Comparison of ENCODE assay signal across 20 mouse cellular contexts in the genomic region with DNA sequence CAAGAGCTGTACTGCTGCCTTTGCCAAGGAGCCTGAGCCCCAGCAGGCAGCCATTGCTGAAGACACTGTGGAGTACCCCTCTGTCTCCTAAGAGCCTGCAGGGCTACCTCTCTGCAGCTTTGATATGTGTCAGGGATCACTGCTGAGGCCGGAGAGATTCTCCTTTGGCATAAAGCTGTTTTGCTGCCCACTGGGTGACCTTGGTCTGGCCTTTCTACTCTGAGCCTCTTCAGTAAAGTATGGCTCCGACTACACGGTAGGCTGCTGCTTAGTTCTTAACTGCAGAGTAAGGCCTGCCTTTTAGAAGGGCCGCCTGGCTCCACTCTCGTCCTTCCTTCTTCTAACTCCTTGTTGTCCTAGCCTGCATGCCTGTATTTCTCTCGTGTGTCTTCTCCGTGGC.
DNase-seq lines count a peak whose midpoint lies in the region; ATAC-seq lines count a peak whose summit lies in the region.
"Had no signal": no experiment of that assay in that cellular context is flagged by ENCODE, and none has a peak within 500 bp of the region (broad histone marks: within the 10 kb centered on the region; RNA-seq: fewer than 3 reads in every experiment).

No protein-coding gene starts in this region.

- peaks cover 18 to 30% of the 10 kb centered on the region in 2 experiments for H3K4me1 ChIP-seq in heart, embryonic 14.5 days (ENCODE audit: control insufficient read depth in 2 of 2, insufficient read depth in 2 of 2, low read length in 2 of 2)
- peaks cover 30% of the 10 kb centered on the region for H3K4me1 ChIP-seq in kidney, embryonic 15.5 days
- peaks cover 39% of the 10 kb centered on the region for H3K4me1 ChIP-seq in stomach, embryonic 16.5 days (ENCODE audit: control insufficient read depth, insufficient read depth, low read length)

- H3K9me3 ChIP-seq in heart, embryonic 14.5 days (ENCODE audit: control insufficient read depth, low read length) = no peaks in the 10 kb centered on the region
- no peaks in the 10 kb centered on the region for H3K9me3 ChIP-seq in kidney, embryonic 15.5 days (replicated peaks)
- H3K9me3 ChIP-seq in stomach, embryonic 16.5 days (replicated peaks; ENCODE audit: control insufficient read depth, low read length) = no peaks in the 10 kb centered on the region
- H3K9me3 ChIP-seq: embryonic facial prominence, embryonic 13.5 days; G1E; limb, embryonic 12.5 days; liver, embryonic 13.5 days; lung, embryonic 15.5 days; midbrain, embryonic 15.5 days had no signal

- DNase-seq in adrenal gland, adult (ENCODE audit: inconsistent age in 2 of 2, low spot score in 1 of 2) = peak; percentile 49 to 76
- DNase-seq in adrenal gland, postnatal 4 days (ENCODE audit: low spot score in 2 of 2) = no peak
- DNase-seq in heart, adult 9 months (ENCODE audit: low spot score in 2 of 2) = no peak
- DNase-seq in kidney, adult 11 months = no peak
- DNase-seq in thymus, postnatal 14 days = no peak
- DNase-seq: cerebellum, adult 9-10 months; forebrain, postnatal 0 days; kidney, postnatal 25 days; layer of hippocampus, adult 9-11 months; liver, embryonic 13.5 days had no signal

- WGBS in heart, embryonic 14.5 days = 36% methylated on average over 7 of the region's 7 CpGs
- WGBS in kidney, embryonic 15.5 days = 73% methylated on average over 7 of the region's 7 CpGs
- 62% methylated on average over 7 of the region's 7 CpGs for WGBS in stomach, embryonic 16.5 days

- no peak overlapping the region for H3K4me2 ChIP-seq in heart, embryonic 14.5 days (ENCODE audit: low read length)
- H3K4me2 ChIP-seq in kidney, embryonic 15.5 days = no peak overlapping the region
- no peak overlapping the region for H3K4me2 ChIP-seq in stomach, embryonic 16.5 days (ENCODE audit: low read depth, low read length)
- H3K4me2 ChIP-seq: embryonic facial prominence, embryonic 13.5 days; limb, embryonic 12.5 days; liver, embryonic 13.5 days; lung, embryonic 15.5 days; midbrain, embryonic 15.5 days had no signal

- no peak for ATAC-seq in heart, embryonic 14.5 days (ENCODE audit: insufficient number of reproducible peaks, insufficient read depth, low FRiP score, low read depth)
- no peak for ATAC-seq in kidney, embryonic 15.5 days (replicated peaks; ENCODE audit: low FRiP score)
- ATAC-seq in stomach, embryonic 16.5 days (ENCODE audit: insufficient read depth, low FRiP score) = no peak
- ATAC-seq: CD4-positive, CD25-positive, alpha-beta regulatory T cell, adult 4 months; forebrain, postnatal 0 days; hindbrain, postnatal 0 days; midbrain, embryonic 15.5 days had no signal

- H3K4me3 ChIP-seq in heart, embryonic 14.5 days (ENCODE audit: control insufficient read depth in 1 of 2, insufficient read depth in 1 of 2, low read depth in 1 of 2, low read length in 2 of 2) = no peak overlapping the region
- H3K4me3 ChIP-seq in kidney, embryonic 15.5 days (replicated peaks) = no peak overlapping the region
- no peak overlapping the region for H3K4me3 ChIP-seq in stomach, embryonic 16.5 days (replicated peaks; ENCODE audit: low read length)
- H3K4me3 ChIP-seq: embryonic facial prominence, embryonic 13.5 days; limb, embryonic 12.5 days; liver, embryonic 13.5 days; lung, embryonic 15.5 days; midbrain, embryonic 15.5 days had no signal

- no peaks in the 10 kb centered on the region for H3K36me3 ChIP-seq in heart, embryonic 14.5 days (ENCODE audit: control insufficient read depth, insufficient read depth, low read length)
- H3K36me3 ChIP-seq in kidney, embryonic 15.5 days = no peaks in the 10 kb centered on the region
- H3K36me3 ChIP-seq in stomach, embryonic 16.5 days (ENCODE audit: control insufficient read depth, insufficient read depth, low read length) = no peaks in the 10 kb centered on the region
- H3K36me3 ChIP-seq: embryonic facial prominence, embryonic 13.5 days; limb, embryonic 12.5 days; lung, embryonic 15.5 days; midbrain, embryonic 15.5 days had no signal

- H3K27ac ChIP-seq in heart, embryonic 14.5 days (replicated peaks in 1 of 2; ENCODE audit: control insufficient read depth in 1 of 2, insufficient read depth in 1 of 2, low read depth in 2 of 2, low read length in 2 of 2) = peak overlapping the region; percentile 42 to 79
- H3K27ac ChIP-seq in kidney, embryonic 15.5 days = peak overlapping the region; percentile 6; the same call in 1 of the 2 replicates
- H3K27ac ChIP-seq in stomach, embryonic 16.5 days (ENCODE audit: low read length) = peak overlapping the region; percentile 85
- H3K27ac ChIP-seq: embryonic facial prominence, embryonic 13.5 days; hindbrain, postnatal 0 days; limb, embryonic 12.5 days; liver, embryonic 13.5 days; lung, embryonic 15.5 days; midbrain, embryonic 15.5 days had no signal

- no peaks in the 10 kb centered on the region for H3K27me3 ChIP-seq in heart, embryonic 14.5 days (ENCODE audit: control insufficient read depth, insufficient read depth, low read length)
- H3K27me3 ChIP-seq in kidney, embryonic 15.5 days = no peaks in the 10 kb centered on the region
- no peaks in the 10 kb centered on the region for H3K27me3 ChIP-seq in stomach, embryonic 16.5 days (ENCODE audit: control insufficient read depth, insufficient read depth, low read length)
- H3K27me3 ChIP-seq: embryonic facial prominence, embryonic 13.5 days; liver, embryonic 13.5 days; lung, embryonic 15.5 days; midbrain, embryonic 15.5 days had no signal

- 0 out of 2 replicates have a peak overlapping the region, but pooled peaks have one; percentile 38 for H3K9ac ChIP-seq in heart, embryonic 14.5 days (ENCODE audit: low read length)
- H3K9ac ChIP-seq in kidney, embryonic 15.5 days = no peak overlapping the region
- H3K9ac ChIP-seq in stomach, embryonic 16.5 days (ENCODE audit: low read length) = no peak overlapping the region
- H3K9ac ChIP-seq: embryonic facial prominence, embryonic 13.5 days; forebrain, postnatal 0 days; limb, embryonic 12.5 days; liver, embryonic 13.5 days; lung, embryonic 15.5 days; midbrain, embryonic 15.5 days had no signal

Comparison
In these comparisons a context has a peak if more than half of its experiments do, and no peak if none do; other contexts are left out.
1. DNase-seq: peak in adrenal gland, adult (2 of 2); none in adrenal gland, postnatal 4 days (0 of 2), heart, adult 9 months (0 of 2), kidney, adult 11 months (single experiment) and thymus, postnatal 14 days (single experiment).
2. H3K27ac ChIP-seq: peak in every context shown above with its lines; median percentile 85 in stomach, embryonic 16.5 days; 60 in heart, embryonic 14.5 days; 6 in kidney, embryonic 15.5 days.